Mouse (Mus musculus): ENCODE data around the gene Prss21. TPM values are rescaled to one million over a fixed set of nuclear protein-coding genes. Genes with fewer than 3 reads are reported as not detected.
A peak's percentile ranks its signal among the peaks of the same experiment; 100 is the strongest.

Prss21 gene
- not detected in 2 replicates for polyA plus RNA-seq (2015; fragmentation: Nextera tagmentation; extraction: Ambion mirVana)

DNA sequence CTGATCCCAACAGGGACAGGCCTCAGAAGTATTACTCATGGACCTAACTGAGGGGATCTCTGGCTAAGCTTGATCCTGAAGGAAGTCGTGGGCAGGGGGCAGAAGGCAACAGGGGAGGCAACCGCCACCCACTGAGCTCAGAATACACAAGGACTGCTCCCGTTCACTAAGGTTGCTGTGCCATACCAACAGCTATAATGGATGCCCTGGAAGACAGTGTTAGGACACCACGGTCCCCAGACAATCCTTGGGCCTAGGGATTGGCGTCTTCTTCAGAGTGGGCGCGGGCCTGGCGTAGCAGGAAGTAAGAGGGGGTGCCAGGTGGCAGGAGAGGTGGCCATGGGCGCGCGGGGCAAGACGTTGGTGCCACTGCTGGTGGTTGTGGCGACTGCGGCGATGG is at the start of gene Prss21:
Gene Prss21 (plus strand): TSS at position 301 of the 400 bp plus-strand sequence.
- no peak within 1 kb of the TSS for H3K9ac ChIP-seq
- no peaks in the 10 kb centered on the region for H3K4me1 ChIP-seq
- H3K27me3 ChIP-seq = no peaks in the 10 kb centered on the region
- no peaks in the 10 kb centered on the region for H3K36me3 ChIP-seq
- no peak within 1 kb of the TSS for H3K4me2 ChIP-seq (replicated peaks)
- WGBS = 81% methylated on average over 15 of the region's 15 CpGs
- no peak within 1 kb of the TSS for H3K27ac ChIP-seq (replicated peaks)
- ATAC-seq (ENCODE audit: insufficient number of reproducible peaks, low FRiP score, low TSS enrichment, low read depth) = no peak
- no peaks in the 10 kb centered on the region for H3K9me3 ChIP-seq (replicated peaks)
- H3K4me3 ChIP-seq (replicated peaks) = no peak within 1 kb of the TSS

DNA sequence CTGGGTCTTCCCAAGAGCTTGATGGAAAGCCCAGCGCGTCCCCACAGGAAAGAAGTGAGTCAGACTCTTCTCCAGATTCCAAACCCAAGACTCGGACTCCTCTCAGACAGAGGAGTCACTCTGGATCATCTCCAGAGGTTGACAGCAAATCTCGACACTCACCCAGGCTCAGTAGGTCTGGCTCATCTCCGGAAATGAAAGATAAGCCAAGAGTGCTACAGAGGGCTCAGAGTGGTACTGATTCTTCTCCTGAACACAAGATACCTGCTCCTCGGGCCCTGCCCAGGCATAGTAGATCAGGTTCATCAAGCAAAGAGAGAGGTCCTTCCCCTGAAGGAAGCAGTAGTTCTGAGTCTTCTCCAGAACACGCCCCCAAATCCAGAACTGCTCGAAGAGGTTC is 49.3 kb upstream of the Prss21 start:
- 99% methylated on average over 8 of the region's 8 CpGs for WGBS
- 0 out of 2 replicates have a peak, but pooled peaks cover 3% of the 10 kb centered on the region for H3K4me1 ChIP-seq
- H3K27ac ChIP-seq (replicated peaks) = no peak overlapping the region
- ATAC-seq (ENCODE audit: insufficient number of reproducible peaks, low FRiP score, low TSS enrichment, low read depth) = no peak
- peaks cover 34% of the 10 kb centered on the region for H3K9me3 ChIP-seq (replicated peaks)
- H3K9ac ChIP-seq = no peak overlapping the region
- H3K4me3 ChIP-seq (replicated peaks) = no peak overlapping the region
- no peaks in the 10 kb centered on the region for H3K27me3 ChIP-seq
- peaks cover 96% of the 10 kb centered on the region for H3K36me3 ChIP-seq
- H3K4me2 ChIP-seq (replicated peaks) = no peak overlapping the region

DNA sequence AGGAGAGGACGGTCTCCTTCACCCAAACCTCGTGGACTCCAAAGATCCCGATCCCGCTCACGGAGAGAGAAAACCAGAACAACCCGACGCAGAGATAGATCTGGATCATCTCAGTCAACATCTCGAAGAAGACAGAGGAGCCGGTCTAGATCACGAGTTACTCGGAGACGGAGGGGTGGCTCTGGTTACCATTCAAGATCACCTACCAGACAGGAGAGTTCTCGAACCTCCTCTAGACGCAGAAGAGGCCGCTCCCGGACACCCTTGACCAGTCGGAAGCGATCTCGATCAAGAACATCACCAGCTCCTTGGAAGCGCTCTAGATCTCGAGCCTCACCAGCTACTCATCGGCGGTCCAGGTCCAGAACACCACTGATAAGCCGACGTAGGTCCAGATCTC is 48.6 kb upstream of the Prss21 start:
- Histone ChIP-seq H3K4me2 (replicated peaks) (no peak overlapping the region), H3K4me1 (0 out of 2 replicates have a peak, but pooled peaks cover 3% of the 10 kb centered on the region), H3K27ac (replicated peaks) (no peak overlapping the region), H3K27me3 (no peaks in the 10 kb centered on the region), H3K4me3 (replicated peaks) (no peak overlapping the region), H3K9me3 (replicated peaks) (peaks cover 34% of the 10 kb centered on the region), H3K9ac (no peak overlapping the region), H3K36me3 (peaks cover 98% of the 10 kb centered on the region)
- ATAC-seq (ENCODE audit: insufficient number of reproducible peaks, low FRiP score, low TSS enrichment, low read depth) = no peak
- WGBS = 98% methylated on average over 25 of the region's 25 CpGs

DNA sequence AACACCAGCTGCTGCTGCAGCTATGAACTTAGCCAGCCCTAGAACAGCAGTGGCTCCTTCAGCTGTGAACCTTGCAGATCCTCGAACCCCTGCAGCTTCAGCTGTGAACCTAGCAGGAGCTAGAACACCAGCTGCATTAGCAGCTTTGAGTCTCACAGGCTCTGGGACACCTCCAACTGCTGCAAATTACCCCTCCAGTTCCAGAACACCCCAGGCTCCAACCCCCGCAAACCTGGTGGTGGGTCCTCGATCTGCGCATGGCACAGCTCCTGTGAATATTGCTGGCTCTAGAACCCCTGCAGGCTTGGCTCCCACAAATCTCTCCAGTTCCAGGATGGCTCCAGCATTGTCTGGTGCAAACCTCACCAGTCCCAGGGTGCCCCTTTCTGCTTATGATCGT is 47.1 kb upstream of the Prss21 start:
- H3K9me3 ChIP-seq (replicated peaks) = peaks cover 31% of the 10 kb centered on the region
- H3K4me3 ChIP-seq (replicated peaks) = no peak overlapping the region
- H3K4me2 ChIP-seq (replicated peaks) = no peak overlapping the region
- 97% methylated on average over 5 of the region's 5 CpGs for WGBS
- no peak for ATAC-seq (ENCODE audit: insufficient number of reproducible peaks, low FRiP score, low TSS enrichment, low read depth)
- peaks cover 98% of the 10 kb centered on the region for H3K36me3 ChIP-seq
- H3K27ac ChIP-seq (replicated peaks) = no peak overlapping the region
- no peak overlapping the region for H3K9ac ChIP-seq
- H3K27me3 ChIP-seq = no peaks in the 10 kb centered on the region
- 0 out of 2 replicates have a peak, but pooled peaks cover 9% of the 10 kb centered on the region for H3K4me1 ChIP-seq

DNA sequence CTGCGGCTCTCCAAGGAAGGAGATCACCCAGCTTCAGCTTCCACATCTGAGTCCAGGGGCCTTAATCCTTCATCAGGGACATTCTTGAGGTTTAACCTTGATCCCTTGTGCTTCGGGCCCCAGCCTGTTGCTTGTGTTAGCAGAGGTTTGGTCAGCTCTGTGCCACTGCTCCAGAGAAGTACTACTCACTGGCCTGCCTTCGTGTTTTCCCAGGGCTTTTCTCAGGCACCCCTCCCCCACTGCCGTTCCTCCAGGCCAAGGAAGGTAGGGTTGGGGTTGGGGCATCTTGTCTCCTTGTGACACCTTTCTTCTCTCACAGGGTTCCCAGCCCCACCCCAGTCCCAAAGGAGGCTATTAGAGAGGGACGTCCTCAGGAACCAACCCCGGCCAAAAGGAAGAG is 45.8 kb upstream of the Prss21 start:
- no peaks in the 10 kb centered on the region for H3K27me3 ChIP-seq

DNA sequence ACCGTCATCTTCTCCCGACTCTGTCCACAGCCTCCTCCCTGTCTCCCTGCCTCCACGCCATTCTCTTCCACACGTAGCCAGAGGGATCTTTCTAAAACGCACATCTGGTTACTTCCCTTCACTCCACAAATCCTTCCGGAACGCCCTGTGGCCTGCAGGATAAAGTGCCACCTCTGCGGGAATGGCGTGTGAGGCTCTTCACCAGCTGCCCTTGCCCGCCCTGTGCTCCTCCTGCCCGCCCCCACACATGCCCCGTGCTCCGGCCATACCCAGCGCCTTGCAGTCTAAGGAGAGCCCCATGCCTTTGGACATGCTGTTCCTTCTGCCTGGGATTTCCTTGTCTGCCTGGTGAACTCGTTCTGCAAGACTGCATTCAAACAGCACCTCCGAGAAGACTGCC is 44.8 kb upstream of the Prss21 start:
- H3K27ac ChIP-seq (replicated peaks) = no peak overlapping the region
- 75% methylated on average over 16 of the region's 16 CpGs for WGBS
- H3K9me3 ChIP-seq (replicated peaks) = peaks cover 17% of the 10 kb centered on the region
- peaks cover 17% of the 10 kb centered on the region for H3K4me1 ChIP-seq
- no peaks in the 10 kb centered on the region for H3K27me3 ChIP-seq
- H3K9ac ChIP-seq = no peak overlapping the region
- ATAC-seq (ENCODE audit: insufficient number of reproducible peaks, low FRiP score, low TSS enrichment, low read depth) = no peak
- H3K4me2 ChIP-seq (replicated peaks) = no peak overlapping the region
- no peak overlapping the region for H3K4me3 ChIP-seq (replicated peaks)
- peaks cover 86% of the 10 kb centered on the region for H3K36me3 ChIP-seq

More for the DNA sequence above, 45.8 kb upstream of the Prss21 start:
- no peak for ATAC-seq (ENCODE audit: insufficient number of reproducible peaks, low FRiP score, low TSS enrichment, low read depth)
- Histone ChIP-seq H3K27ac (replicated peaks) (no peak overlapping the region), H3K4me1 (peaks cover 11% of the 10 kb centered on the region; the same call in 1 of the 2 replicates), H3K4me3 (replicated peaks) (no peak overlapping the region), H3K9me3 (replicated peaks) (peaks cover 26% of the 10 kb centered on the region), H3K36me3 (peaks cover 95% of the 10 kb centered on the region), H3K9ac (no peak overlapping the region), H3K4me2 (replicated peaks) (no peak overlapping the region)
- WGBS = 65% methylated on average over 6 of the region's 6 CpGs

DNA sequence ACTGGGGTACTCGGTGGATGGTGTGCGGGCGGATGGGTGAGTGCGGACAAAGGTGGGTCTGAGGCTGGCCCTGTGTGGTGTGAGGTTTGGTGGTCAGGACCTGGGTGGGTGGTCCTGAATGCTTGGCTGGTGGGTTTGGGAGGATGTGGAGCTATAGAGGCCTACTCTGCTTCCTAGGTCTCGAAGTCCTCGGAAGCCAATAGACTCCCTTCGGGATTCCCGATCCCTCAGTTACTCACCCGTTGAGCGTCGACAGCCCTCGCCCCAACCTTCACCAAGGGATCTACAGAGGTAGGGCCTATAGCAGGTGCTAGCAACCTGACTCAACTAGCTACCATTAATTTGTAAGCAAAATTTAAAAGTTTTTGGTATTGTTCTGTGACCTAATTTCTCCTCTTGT is 44.2 kb upstream of the Prss21 start:
- 89% methylated on average over 12 of the region's 12 CpGs for WGBS
- Histone ChIP-seq H3K4me3 (replicated peaks) (no peak overlapping the region), H3K4me2 (replicated peaks) (no peak overlapping the region), H3K9me3 (replicated peaks) (peaks cover 11% of the 10 kb centered on the region), H3K4me1 (peaks cover 17% of the 10 kb centered on the region), H3K36me3 (peaks cover 80% of the 10 kb centered on the region), H3K27me3 (no peaks in the 10 kb centered on the region), H3K9ac (no peak overlapping the region), H3K27ac (replicated peaks) (no peak overlapping the region)
- no peak for ATAC-seq (ENCODE audit: insufficient number of reproducible peaks, low FRiP score, low TSS enrichment, low read depth)

DNA sequence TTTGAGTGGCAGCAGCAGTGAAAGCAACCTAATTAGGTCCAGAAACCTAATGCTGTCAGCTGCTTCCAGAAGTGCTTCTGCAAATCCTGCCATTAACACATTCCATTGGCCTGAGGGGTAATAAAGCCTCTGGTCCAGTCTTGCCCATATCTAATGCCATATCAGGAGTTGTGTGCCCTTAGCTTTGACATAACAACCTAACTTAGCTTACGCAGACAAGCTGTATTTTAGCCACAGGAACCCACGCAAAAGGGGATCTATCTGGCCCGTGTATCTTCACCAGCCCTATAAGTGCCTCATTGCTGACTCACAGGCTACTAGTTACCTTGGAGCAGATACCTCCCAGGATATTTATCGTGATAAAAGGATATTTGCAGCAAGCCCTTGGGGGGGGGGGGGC is 42.3 kb upstream of the Prss21 start:
- no peak for ATAC-seq (ENCODE audit: insufficient number of reproducible peaks, low FRiP score, low TSS enrichment, low read depth)
- no peak overlapping the region for H3K4me2 ChIP-seq (replicated peaks)
- H3K9me3 ChIP-seq (replicated peaks) = no peaks in the 10 kb centered on the region
- peaks cover 17% of the 10 kb centered on the region for H3K4me1 ChIP-seq
- H3K9ac ChIP-seq = no peak overlapping the region
- H3K27me3 ChIP-seq = no peaks in the 10 kb centered on the region
- no peak overlapping the region for H3K4me3 ChIP-seq (replicated peaks)
- H3K27ac ChIP-seq (replicated peaks) = no peak overlapping the region
- 79% methylated on average over 4 of the region's 4 CpGs for WGBS
- H3K36me3 ChIP-seq = peaks cover 60% of the 10 kb centered on the region

DNA sequence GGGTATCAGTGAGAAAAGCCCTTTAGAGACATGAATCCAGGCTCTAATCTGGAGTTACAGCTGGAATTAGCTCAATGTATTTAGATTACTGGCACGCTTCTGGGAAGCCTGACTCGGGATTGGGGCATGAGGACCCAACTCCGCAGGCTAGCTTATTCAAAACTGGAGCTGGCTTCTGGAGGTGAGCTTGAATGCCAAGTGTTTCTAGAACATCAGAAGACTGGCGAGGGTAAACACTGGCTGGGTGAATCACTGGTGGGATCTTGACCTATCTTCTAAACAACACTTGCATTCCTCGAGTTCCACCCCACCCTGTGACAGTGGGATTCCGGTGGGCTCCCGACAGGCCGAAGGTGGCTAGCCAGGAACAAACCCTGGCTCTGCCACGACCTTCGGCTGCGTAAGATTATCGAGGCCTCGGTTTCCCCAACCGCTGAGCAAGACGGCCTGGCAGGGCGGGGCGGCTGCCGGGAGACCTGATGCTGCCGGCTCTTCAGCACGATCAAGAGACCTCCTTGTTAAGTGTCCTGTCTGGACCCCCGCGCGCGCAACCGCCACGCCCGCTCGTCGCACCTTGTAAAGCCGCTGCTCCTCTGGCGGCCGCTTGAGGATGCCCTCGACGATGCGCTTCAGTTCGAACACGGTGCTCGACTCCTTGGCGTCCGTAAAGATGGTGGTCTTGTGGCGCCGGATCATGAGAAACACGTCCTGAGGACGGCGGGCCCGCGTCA is 39.4 kb upstream of the Prss21 start:
- H3K4me3 ChIP-seq (replicated peaks) = peak overlapping the region; percentile 88
- no peaks in the 10 kb centered on the region for H3K9me3 ChIP-seq (replicated peaks)
- under 1% methylated on average over 47 of the region's 47 CpGs for WGBS
- peaks cover 17% of the 10 kb centered on the region; the same call in 1 of the 2 replicates for H3K27me3 ChIP-seq
- peaks cover 33% of the 10 kb centered on the region for H3K36me3 ChIP-seq
- peak overlapping the region; percentile 67 for H3K4me2 ChIP-seq (replicated peaks)
- peak overlapping the region; percentile 96 for H3K27ac ChIP-seq (replicated peaks)
- peaks cover 14% of the 10 kb centered on the region for H3K4me1 ChIP-seq
- ATAC-seq (ENCODE audit: insufficient number of reproducible peaks, low FRiP score, low TSS enrichment, low read depth) = peak; percentile 71
- peak overlapping the region; percentile 90 for H3K9ac ChIP-seq

DNA sequence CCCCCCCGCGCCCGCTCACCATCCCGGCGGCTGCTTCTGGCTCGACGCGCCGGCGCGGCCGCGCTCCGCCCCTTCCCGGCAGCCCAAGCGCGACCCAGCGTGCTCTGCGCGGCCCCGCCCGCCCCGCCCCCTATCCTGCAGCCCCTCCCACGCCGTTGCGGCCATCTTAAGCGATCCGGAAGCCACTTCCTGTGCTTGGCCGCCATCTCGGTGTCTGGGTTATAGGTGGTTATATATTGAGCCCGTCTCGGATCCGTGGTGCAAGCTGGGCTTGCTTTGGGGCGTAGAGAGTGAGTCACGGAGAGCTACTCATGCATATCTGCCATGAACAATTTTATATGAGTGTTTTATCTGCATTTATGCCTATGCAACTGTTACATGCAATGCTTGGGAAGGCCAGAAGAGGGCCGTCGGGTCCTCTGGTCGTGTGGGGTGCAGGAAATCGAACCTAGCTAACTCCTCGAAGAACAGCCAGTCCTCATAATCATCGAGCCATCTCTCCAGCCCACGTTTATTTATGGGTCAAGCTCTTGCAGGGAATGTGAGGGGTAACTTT is 38.7 kb upstream of the Prss21 start, which contains the start of gene Elob:
Gene Elob (minus strand): TSS at position 73 of the 556 bp plus-strand sequence.
- Histone ChIP-seq H3K4me3 (replicated peaks) (peak within 1 kb of the TSS; percentile 88), H3K9ac (peak within 1 kb of the TSS; percentile 90), H3K36me3 (peaks cover 26% of the 10 kb centered on the region), H3K27me3 (peaks cover 17% of the 10 kb centered on the region; the same call in 1 of the 2 replicates), H3K4me2 (replicated peaks) (peak within 1 kb of the TSS; percentile 67), H3K9me3 (replicated peaks) (no peaks in the 10 kb centered on the region), H3K4me1 (peaks cover 14% of the 10 kb centered on the region), H3K27ac (replicated peaks) (peak within 1 kb of the TSS; percentile 96)
- ATAC-seq (ENCODE audit: insufficient number of reproducible peaks, low FRiP score, low TSS enrichment, low read depth) = peak; percentile 93
- WGBS = under 1% methylated on average over 28 of the region's 42 CpGs

DNA sequence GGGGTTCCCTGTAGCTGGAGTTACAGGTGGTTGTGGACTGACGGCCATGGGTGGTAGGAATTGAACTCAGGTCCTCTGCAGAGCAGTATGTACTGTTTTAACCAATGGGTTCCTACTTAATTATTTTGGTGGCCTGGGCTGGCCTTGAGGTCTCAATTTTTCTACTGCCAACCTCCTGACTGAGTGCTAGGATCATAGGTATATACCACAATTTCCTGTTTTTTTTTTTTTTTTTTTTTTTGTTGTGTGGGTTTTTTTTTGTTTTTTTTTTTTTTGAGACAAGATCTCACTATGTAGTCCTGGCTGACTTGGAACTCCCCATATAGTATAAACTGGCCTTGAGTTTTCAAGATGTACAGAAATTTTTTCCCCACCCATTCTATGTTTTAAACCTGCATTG is 36.7 kb upstream of the Prss21 start:
- Histone ChIP-seq H3K9me3 (replicated peaks) (no peaks in the 10 kb centered on the region), H3K4me1 (peaks cover 7% of the 10 kb centered on the region), H3K27me3 (peaks cover 17% of the 10 kb centered on the region; the same call in 1 of the 2 replicates), H3K27ac (replicated peaks) (no peak overlapping the region), H3K4me2 (replicated peaks) (no peak overlapping the region), H3K36me3 (peaks cover 7% of the 10 kb centered on the region), H3K9ac (no peak overlapping the region), H3K4me3 (replicated peaks) (no peak overlapping the region)
- ATAC-seq (ENCODE audit: insufficient number of reproducible peaks, low FRiP score, low TSS enrichment, low read depth) = no peak
- WGBS = 96% methylated on average over 1 of the region's 1 CpGs

Measured in embryonic facial prominence, embryonic 15.5 days (tissue).